Mouse (Mus musculus) megakaryocyte, embryonic 14.5 days (primary cell): Measurements from ENCODE around the gene 1600012H06Rik.

Experiments
- FLI1 ChIP-seq: IDR thresholded peaks from 2 replicates; pipeline ENCODE4 v1.6.1; 2012; ENCODE audit warnings: low read length, inconsistent platforms, mixed read lengths
- GATA1 ChIP-seq: IDR thresholded peaks from 3 replicates; pipeline ENCODE4 v1.6.1; 2012; ENCODE audit warnings: mixed read lengths, low read length, inconsistent platforms, borderline replicate concordance

DNA sequence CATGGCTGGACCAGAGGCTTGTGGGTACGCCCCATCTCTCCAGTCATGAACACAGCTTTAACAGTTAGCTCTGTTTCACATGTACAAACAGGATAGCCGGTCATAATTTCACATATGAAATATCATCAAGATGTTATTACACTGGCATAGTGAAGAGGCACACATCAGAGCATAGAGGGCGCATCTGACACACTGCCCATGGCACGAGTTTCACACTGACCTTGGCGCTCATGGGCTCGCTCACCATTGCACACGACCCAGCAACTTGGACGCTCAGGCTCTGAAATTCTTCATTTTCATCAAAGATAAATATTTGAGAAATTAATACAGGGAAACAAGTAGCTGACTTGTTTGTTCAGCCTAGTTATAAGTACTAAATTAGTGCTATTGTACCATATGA is 25.1 kb upstream of the 1600012H06Rik start:
- TF ChIP-seq GATA1 (no peak), FLI1 (no peak)
